8 mouse cellular contexts compared by ENCODE assay signal in genomic region chr2:26041163-26041810, GRCm38 (mm10). TPM values are rescaled to one million over a fixed set of nuclear protein-coding genes. Genes with fewer than 3 reads are reported as not detected.
A peak's percentile ranks its signal among the peaks of the same experiment; 100 is the strongest.
DNase-seq lines count a peak whose midpoint lies in the region; ATAC-seq and TF ChIP-seq lines count a peak whose summit lies in the region.

No protein-coding gene starts in this region.

- TF ChIP-seq CTCF in liver, postnatal 0 days (IDR thresholded peaks at IDR 0.05; ENCODE audit: low read depth), result 0 out of 2 replicates have a peak, but pooled peaks have one; percentile 14

- no peaks in the 10 kb centered on the region for H3K36me3 ChIP-seq in liver, postnatal 0 days (replicated peaks; ENCODE audit: insufficient read depth, low read length)

- H3K27me3 ChIP-seq in liver, postnatal 0 days (ENCODE audit: insufficient read depth, low read length), result 0 out of 2 replicates have a peak, but pooled peaks cover 5% of the 10 kb centered on the region

- 33% methylated on average over 14 of the region's 14 CpGs for WGBS in liver, postnatal 0 days (ENCODE audit: insufficient replicate concordance)

- H3K9me3 ChIP-seq in liver, postnatal 0 days (ENCODE audit: low read length), result no peaks in the 10 kb centered on the region

- no peak for ATAC-seq in liver, postnatal 0 days
- ATAC-seq in erythroid progenitor cell, adult 5-6 weeks (replicated peaks; ENCODE audit: low FRiP score, poor library complexity, severe bottlenecking), result no peak

- DNase-seq in heart, postnatal 4 days, result peak; percentile 26
- DNase-seq in heart, adult 18-20 months, result no peak
- peak; percentile 34 for DNase-seq in embryo, embryonic 11 days
- peak; percentile 30 for DNase-seq in kidney, adult 18-20 months
- DNase-seq in liver, postnatal 0 days, result no peak
- no peak for DNase-seq in right cerebral cortex, adult 2 months (ENCODE audit: low spot score in 2 of 2)
- no peak for DNase-seq in thymus, postnatal 4 days

- no peak overlapping the region for H3K27ac ChIP-seq in liver, postnatal 0 days (ENCODE audit: low read depth)

- H3K9ac ChIP-seq in liver, postnatal 0 days (replicated peaks), result no peak overlapping the region

- H3K4me1 ChIP-seq in liver, postnatal 0 days (ENCODE audit: insufficient read depth), result peaks cover 12% of the 10 kb centered on the region

- no peak overlapping the region for H3K4me3 ChIP-seq in liver, postnatal 0 days (ENCODE audit: low read depth, low read length)

- H3K4me2 ChIP-seq in liver, postnatal 0 days (ENCODE audit: low read depth, low read length), result no peak overlapping the region

- TF ChIP-seq EP300 in liver, postnatal 0 days (IDR thresholded peaks at IDR 0.05; ENCODE audit: low read depth), result no peak

RNA-seq across cellular contexts. Expression of gene Ubac1, which starts 19.7 kb away (rescaled TPM):
- total RNA-seq in heart, postnatal 4 days (2021), result 10 to 100 TPM; 60.3 to 62.4 TPM
- total RNA-seq in heart, adult 18-20 months (2021), result 10 to 100 TPM; 80.3 to 90.3 TPM
- polyA plus RNA-seq in liver, postnatal 0 days (2015; fragmentation: Nextera tagmentation; extraction: Ambion mirVana), result 175 and 183 TPM in 2 replicates
- 1,305 and 1,318 TPM in 2 replicates for total RNA-seq in erythroid progenitor cell, adult 5-6 weeks (2015; ENCODE audit: low replicate concordance)
- total RNA-seq in erythroid progenitor cell, adult 5-6 weeks (2017; ENCODE audit: low replicate concordance), result 1,008 and 1,122 TPM in 2 replicates

RNA-seq across cellular contexts. Expression of gene Camsap1, which starts 58.2 kb away (rescaled TPM):
- 10 to 100 TPM; 30.1 to 33.3 TPM for total RNA-seq in heart, postnatal 4 days (2021)
- total RNA-seq in heart, adult 18-20 months (2021), result 10 to 100 TPM; 32.6 to 32.8 TPM
- polyA plus RNA-seq in liver, postnatal 0 days (2015; fragmentation: Nextera tagmentation; extraction: Ambion mirVana), result 3.1 and 3.3 TPM in 2 replicates
- total RNA-seq in erythroid progenitor cell, adult 5-6 weeks (2015; ENCODE audit: low replicate concordance), result 18.9 and 31.4 TPM in 2 replicates
- total RNA-seq in erythroid progenitor cell, adult 5-6 weeks (2017; ENCODE audit: low replicate concordance), result 67.6 and 93.3 TPM in 2 replicates

Comparison
In these comparisons a context has a peak if more than half of its experiments do, and no peak if none do; other contexts are left out.
1. DNase-seq: peak in heart, postnatal 4 days (single experiment), embryo, embryonic 11 days (single experiment) and kidney, adult 18-20 months (single experiment); none in heart, adult 18-20 months (0 of 2), liver, postnatal 0 days (single experiment), right cerebral cortex, adult 2 months (0 of 2) and thymus, postnatal 4 days (single experiment).
2. RNA of gene Ubac1, which starts 19.7 kb away (total RNA-seq): 1,008 to 1,318 TPM in erythroid progenitor cell, adult 5-6 weeks; 80.3 to 90.3 TPM in heart, adult 18-20 months and 60.3 to 62.4 TPM in heart, postnatal 4 days; every median in the first group is over 10 times any median in the second.